Mouse (Mus musculus): ENCODE data around the gene Tnks2.

- TF ChIP-seq CTCF (IDR thresholded peaks at IDR 0.05; ENCODE audit: insufficient read depth, low read length) (no peak), POLR2A (IDR thresholded peaks at IDR 0.05; ENCODE audit: borderline replicate concordance, extremely low read depth, low read depth, low read length) (no peak)
These were observed 24.4 kb upstream of the Tnks2 start for GRCm38 (mm10) chr19:36809476-36810168.

All from lung, adult 2 months (tissue).